Mouse (Mus musculus) cerebellum, adult 2 months (tissue): ENCODE measurements around the gene Tsc22d3.

Source experiments
- CTCF ChIP-seq: fragments of 200-500 bp; IDR thresholded peaks from 2 replicates; pipeline ENCODE4 v1.5.1; 2011; ENCODE audit warnings: low read depth, mild to moderate bottlenecking, control low read depth, low read length, moderate library complexity, borderline replicate concordance; ENCODE audit not compliant: insufficient read depth
- POLR2A ChIP-seq: fragments of 200-500 bp; IDR thresholded peaks from 2 replicates; pipeline ENCODE4 v1.6.1; 2011; ENCODE audit warnings: low read length, control low read depth, borderline replicate concordance; ENCODE audit not compliant: insufficient read depth

DNA sequence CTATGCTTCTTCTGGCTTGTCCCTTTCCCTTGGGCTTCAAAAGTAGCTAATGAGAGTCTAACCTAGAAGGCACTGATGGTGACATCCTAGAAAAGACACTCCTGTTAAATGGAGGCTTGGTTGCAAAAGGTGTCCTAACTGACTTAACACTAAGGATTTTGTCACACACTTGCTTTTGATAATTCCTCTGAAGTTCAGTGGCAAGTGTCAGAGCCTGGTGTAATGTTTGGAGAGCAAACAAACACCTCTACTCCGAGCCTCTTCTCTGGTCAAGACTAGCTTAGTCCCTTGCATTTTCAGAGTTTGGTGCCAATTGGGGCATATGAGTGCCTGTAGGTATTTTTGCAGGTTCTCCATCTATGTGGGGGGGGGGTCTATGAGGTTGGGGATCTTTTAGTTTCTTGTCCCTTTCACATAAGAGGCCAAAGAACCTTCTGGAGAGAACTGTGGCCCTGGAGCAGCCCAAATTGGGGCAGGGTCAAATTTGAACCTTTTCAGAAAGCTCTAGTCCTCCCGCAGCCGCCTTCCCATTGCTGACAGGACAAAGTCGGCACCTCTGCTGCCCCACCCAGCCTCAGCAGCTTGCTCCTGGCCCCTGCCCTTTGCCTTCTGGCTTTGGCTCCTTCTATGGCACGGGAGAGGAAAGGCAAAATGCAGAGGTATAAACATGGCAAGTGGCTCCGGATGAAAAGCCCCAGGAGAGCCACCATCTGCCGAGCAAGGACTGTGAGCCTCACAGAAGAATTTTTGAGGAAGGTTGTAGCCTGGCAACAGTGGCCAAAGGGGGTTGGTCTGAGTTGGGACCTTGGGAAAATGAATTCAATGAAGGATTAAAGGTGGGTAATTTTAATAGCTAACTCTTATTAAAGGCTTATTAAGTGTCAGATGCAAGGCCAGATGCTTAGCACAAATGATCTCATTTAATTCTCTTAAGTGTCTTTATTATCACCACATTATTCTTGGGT, 88.5 kb downstream of the Tsc22d3 start:
- no peak for TF ChIP-seq CTCF
- no peak for TF ChIP-seq POLR2A
